Mouse (Mus musculus) CD4-positive, CD25-positive, alpha-beta regulatory T cell, adult 4 months (primary cell): ENCODE results near the gene Tnrc6c. TPM values are rescaled to one million over a fixed set of nuclear protein-coding genes. Genes with fewer than 3 reads are reported as not detected.

Experiments used
- ATAC-seq: one replicate; pipeline ENCODE4 v1.8.0; 2017
- polyA plus RNA-seq, 2 experiments: library from polyadenylated mRNA; unstranded; fragments of 100-300 nt; shearing (Covaris generic); gene quantifications; one replicate each; pipeline ENCODE4 v1.2.1; 2017

Tnrc6c gene
- polyA plus RNA-seq, 2 experiments from 2014 or later = 19.6 to 21.4 TPM

GRCm38 (mm10) chr11:117677594-117677993 lies 23.5 kb downstream of the Tnrc6c start:
- ATAC-seq = no peak

DNA sequence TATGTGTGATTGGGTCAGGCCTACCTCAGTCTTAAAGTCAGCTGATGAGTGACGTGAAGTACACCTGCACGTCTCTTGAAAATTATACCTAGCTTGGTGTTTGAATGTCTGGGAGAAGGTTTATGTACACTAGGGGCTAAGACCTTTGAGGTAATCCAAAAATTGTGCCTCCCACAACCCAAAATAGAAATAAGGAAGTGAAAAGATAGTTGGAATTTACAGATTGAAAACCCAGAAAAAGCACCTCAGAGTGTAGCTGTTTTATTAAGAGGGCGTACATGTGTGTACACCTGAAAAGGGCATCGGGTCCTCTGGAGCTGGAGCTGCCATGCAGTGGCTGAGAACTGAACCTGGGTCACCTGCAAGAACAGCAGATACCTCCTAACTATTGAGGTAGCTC lies 24.1 kb downstream of the Tnrc6c start:
- ATAC-seq = no peak

GRCm38 (mm10) chr11:117678740-117679139 lies 24.7 kb downstream of the Tnrc6c start:
- no peak for ATAC-seq

- ATAC-seq = no peak
Measured at GRCm38 (mm10) chr11:117684640-117685039, 30.6 kb downstream of the Tnrc6c start.

- peak; percentile 69 for ATAC-seq
Measured at GRCm38 (mm10) chr11:117685461-117685860, 31.4 kb downstream of the Tnrc6c start.

DNA sequence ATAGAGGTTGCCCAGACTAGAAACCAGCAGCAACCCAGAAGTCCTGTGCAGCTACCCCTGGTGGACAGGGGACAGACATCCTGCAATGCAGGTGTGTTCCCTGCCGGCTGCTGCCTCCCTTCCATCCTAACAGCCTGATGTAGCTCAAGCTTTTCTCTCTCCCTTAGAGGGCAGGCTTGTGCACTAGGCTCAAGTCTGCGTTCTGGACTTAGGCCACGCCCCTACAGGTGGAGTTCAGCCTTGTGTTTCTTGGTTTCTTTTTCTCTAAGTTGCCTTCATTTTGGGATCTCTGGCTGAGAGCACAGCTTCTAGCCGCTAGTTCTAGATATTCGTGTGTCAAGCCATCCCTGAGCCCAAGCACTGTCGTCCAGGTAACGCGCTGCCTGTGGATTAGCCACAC lies 31.9 kb downstream of the Tnrc6c start:
- peak; percentile 77 for ATAC-seq

DNA sequence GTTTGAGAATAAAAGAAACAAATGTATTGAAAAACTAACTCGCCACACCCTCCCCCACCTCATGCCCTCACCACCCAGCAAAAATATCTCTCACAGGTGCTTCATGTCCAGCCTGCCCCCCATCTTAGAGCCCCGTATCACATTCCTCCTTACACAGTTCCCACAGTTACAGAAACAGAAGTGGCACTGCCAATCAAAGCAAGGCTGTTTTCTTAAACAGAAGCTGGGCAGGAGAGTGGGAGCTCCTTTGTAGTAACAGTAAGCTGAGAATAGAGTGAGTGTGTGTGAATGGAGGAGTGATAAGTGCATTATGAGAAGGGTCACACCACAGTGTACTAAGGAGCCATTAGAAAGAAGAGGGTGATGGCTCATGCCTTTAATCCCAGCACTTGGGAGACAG lies 34.5 kb downstream of the Tnrc6c start:
- no peak for ATAC-seq

DNA sequence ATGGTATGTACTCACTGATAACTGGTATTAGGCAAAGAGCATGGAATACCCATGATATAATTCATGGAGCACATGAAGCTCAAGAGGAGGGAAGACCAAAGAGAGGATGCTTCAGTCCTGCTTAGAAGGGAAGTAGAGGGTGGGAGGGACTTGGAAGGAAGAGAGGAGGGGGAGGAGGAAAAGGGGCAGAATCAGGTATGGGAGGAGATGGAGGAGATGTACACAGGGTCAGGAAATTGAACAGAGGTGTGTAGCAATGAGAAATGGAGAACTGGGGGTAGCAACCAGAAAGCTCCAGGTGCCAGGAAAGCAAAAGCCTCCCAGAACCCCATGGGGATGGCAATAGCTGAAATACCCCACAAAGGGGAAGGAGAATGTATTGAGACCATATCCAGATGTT lies 37.2 kb downstream of the Tnrc6c start:
- no peak for ATAC-seq

- ATAC-seq = no peak
Measured at GRCm38 (mm10) chr11:117694050-117694449, 40.0 kb downstream of the Tnrc6c start.

- no peak for ATAC-seq
Measured at GRCm38 (mm10) chr11:117696585-117696984, 42.5 kb downstream of the Tnrc6c start.

DNA sequence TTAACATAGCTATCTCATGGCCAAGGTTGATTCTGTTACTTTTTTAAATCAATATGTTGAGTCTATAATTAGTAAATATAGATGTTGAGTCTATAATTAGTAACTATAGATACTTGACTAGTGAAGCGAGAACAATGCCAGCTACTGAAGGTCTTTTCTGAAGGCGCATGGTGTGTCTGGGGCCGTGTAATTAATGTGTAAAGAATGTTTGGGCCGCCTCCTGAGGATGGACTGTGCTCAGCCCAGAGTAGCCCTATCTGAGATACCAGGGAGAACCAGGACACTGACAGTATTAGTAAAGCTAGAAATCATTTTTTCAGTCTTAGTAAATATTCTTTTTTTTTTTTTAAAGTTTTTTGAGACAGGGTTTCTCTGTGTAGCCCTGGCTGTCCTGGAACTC lies 46.8 kb downstream of the Tnrc6c start:
- ATAC-seq = no peak

DNA sequence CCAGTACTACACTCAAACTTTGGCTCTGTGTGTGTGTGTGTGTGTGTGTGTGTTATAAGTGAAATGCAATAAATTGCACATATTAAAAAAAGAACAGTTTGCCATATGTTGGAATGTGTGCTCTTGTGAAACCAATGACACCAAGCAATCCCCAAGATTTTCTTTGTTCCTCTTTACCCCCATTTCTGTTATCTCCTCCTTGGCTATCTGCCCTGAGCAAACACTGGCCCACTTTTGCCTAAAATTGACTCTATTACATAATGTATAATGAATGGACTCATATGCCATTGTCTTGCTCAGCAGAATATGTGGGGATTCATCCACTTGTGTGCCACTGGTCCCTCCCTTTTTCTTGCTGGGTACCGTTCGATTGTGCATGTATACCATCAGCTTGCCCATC lies 52.2 kb downstream of the Tnrc6c start:
- no peak for ATAC-seq

DNA sequence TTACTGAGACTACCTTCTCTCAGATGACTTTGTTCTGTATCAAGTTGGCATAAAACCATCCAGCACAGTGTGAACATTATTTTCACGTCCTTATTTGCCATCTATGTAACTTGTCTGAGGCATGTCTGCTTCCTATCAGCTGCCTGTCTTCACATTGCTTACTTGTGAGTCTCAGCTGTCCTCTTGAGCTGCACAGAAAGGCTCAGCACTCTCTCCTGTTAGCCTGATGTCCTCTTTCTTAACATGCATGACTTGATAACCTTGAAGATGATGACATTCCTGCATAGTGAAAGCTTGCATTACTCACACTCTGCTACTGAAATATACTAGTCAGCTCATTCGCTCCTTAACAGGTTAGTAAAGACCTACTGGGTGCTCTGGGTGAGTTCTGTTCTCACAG lies 53.1 kb downstream of the Tnrc6c start:
- ATAC-seq = no peak

DNA sequence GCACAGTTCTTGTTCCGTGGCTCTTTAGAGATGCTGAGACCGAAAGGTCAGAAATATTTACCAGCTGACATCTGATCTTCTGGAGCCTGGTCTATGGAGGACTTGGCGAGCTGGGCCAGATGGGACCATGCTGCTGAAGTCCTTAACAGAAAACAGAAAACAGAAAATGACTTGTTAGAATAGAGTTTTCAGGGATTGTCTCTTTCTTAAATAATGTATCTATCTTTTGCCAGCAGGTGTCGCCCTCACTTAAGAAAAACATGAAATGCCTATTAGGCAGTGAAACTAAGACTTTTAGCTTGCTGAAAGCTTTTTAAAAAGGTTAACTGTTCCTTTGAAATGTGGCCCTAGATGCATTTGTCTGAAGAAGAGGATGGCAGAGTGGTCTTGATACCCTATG lies 55.2 kb downstream of the Tnrc6c start:
- no peak for ATAC-seq

- ATAC-seq = no peak
Measured at GRCm38 (mm10) chr11:117710815-117711294, 56.8 kb downstream of the Tnrc6c start.

DNA sequence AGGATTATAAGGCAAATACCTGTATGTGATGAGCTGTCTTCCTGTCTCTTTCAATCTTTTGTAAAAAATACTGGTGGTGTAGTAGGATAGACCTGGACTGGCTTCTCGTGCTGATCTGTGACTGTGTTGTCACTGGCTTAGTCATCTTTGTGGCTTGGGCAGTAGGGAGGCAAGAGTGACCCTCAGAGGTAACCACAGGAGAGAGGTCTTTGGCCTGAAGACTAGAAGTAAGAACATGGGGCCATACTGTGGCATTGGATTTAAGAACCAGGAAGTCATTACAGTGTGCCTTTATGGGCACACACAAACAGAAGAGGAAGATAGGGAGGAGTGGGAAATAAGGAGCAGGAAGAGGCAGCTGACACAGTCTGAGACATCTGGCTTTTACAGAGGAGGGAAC lies 58.0 kb downstream of the Tnrc6c start:
- ATAC-seq = no peak

- ATAC-seq = no peak
Measured at GRCm38 (mm10) chr11:117713375-117713774, 59.3 kb downstream of the Tnrc6c start.

- ATAC-seq = no peak
Measured at GRCm38 (mm10) chr11:117718838-117719237, 64.7 kb downstream of the Tnrc6c start.

- no peak for ATAC-seq
Measured at GRCm38 (mm10) chr11:117724604-117725301, 70.7 kb downstream of the Tnrc6c start.

- no peak for ATAC-seq
Measured at GRCm38 (mm10) chr11:117727031-117727430, 72.9 kb downstream of the Tnrc6c start.

DNA sequence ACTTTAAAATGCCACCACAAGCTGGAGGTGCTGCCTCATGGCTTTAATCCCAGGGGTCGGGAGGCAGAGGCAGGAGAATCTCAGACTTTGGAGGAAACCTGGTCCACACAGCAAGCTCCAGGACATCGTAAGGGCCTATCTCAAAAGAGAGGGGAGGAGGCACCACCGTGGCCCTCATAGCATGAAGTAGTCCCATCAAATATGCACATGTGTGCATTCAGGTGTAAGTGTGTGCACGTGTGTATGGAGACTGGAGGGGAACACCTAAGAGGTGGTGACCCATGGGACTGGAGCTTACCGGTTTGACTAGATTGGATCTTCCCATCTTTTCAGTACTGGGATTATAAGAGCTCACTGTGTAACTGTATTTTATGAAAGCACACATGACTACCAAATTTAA lies 74.2 kb downstream of the Tnrc6c start:
- no peak for ATAC-seq

DNA sequence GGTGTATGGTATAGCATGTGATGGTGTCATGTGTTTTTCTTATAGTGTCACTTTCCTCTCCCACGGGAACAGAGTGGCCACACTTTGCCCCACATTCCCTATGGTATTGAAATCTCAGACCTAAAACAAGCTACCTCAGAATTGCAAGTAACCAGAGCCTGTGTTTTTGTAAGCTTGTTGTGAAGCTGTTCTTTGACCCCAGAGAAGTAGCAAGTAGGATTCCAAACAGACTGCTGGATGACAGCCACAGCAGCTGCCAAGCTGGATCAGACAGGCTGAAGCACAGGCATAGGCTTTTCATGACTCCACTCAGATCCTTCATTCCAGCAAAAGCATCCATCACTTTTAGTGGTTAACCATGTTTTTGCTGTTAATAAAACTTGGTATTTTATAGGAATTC lies 74.8 kb downstream of the Tnrc6c start:
- no peak for ATAC-seq

GRCm38 (mm10) chr11:117729341-117729740 lies 75.3 kb downstream of the Tnrc6c start:
- ATAC-seq = no peak

DNA sequence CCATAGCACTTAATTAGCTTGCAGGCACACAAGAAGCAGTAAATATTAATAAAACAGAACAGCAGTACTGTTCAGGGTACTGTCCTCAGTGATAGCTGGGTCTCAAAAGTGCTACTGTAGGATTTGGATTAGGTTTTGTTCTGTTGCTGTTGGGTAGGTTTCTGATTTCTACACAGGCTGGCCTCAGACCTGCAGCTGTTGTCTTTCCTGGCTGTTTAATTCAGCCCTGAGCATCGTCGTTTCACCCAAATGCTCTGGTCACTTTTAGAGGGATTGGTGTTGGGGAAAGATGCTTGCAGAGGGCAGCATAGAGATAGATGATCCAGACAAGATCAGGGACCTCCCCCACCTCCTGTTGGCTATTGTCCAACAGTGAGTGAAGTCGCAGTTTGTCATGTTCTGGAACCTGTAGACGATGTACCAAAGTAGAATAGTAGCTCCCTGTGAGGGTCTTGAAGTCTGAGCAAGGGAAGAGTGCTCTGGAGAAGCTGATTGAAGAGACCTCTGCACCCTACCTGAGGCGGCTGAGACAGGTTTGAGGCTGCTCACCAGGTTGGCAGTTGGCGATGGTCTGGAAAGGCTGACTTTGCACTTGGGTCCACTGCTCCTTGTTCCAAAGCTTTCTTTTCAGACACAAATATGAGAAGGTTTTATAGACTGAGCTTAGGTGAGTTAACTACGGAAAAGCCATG lies 75.9 kb downstream of the Tnrc6c start:
- ATAC-seq = no peak

GRCm38 (mm10) chr11:117730490-117730838 lies 76.4 kb downstream of the Tnrc6c start:
- no peak for ATAC-seq
